Mouse (Mus musculus): Measurements from ENCODE around the gene Pde2a.

DNA sequence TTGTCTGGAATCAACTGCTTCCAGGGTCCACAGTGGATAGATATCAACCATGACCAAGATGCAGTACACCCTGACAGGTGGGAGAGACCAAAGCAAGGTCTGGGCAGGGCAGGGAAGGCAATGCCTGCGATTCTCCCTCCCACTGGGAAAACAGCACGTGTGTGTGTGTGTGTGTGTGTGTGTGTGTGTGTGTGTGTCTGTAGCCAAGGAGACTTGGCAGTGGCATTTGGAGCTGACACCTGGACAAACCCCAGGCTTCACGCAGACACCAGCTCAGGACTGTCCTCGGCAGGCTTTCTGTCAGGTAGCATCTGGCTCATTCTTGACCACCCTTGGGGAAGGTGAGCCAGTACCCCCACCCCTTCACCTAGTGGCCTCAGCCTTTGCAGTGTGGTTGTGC, 58.4 kb downstream of the Pde2a start:
- TF ChIP-seq POLR2A (IDR thresholded peaks at IDR 0.05; ENCODE audit: insufficient read length, low read depth) = no peak
- no peak for TF ChIP-seq USF1 (IDR thresholded peaks at IDR 0.05; ENCODE audit: low read depth)
- TF ChIP-seq E2F4 (IDR thresholded peaks at IDR 0.05; ENCODE audit: insufficient read depth) = no peak
- no peak for TF ChIP-seq TCF12 (IDR thresholded peaks at IDR 0.05; ENCODE audit: insufficient read depth, poor library complexity, severe bottlenecking)
- no peak for TF ChIP-seq MAX (IDR thresholded peaks at IDR 0.05; ENCODE audit: low read depth)
- TF ChIP-seq MYOD1 (IDR thresholded peaks at IDR 0.05; ENCODE audit: control insufficient read depth in 1 of 3, insufficient read length in 2 of 3, low read depth in 2 of 3) = no peak

Measured in myocyte (in vitro differentiated cells).